Mouse (Mus musculus): ENCODE measurements around the gene Esp4. TPM values are rescaled to one million over a fixed set of nuclear protein-coding genes. Genes with fewer than 3 reads are reported as not detected.
"Not testable (repeated sequence)": the region's sequence is repeated elsewhere in the genome, so short reads cannot be mapped to it uniquely, and the experiment has no call there.

Esp4 gene
- not detected in 2 replicates for polyA plus RNA-seq (2012; rRNA removed)

- Histone ChIP-seq H3K4me3 (ENCODE audit: control insufficient read depth, insufficient read depth, low read length) (no peak within 1 kb of the TSS), H3K4me1 (replicated peaks; ENCODE audit: control insufficient read depth, insufficient read depth, low read length) (no peaks in the 10 kb centered on the region), H3K36me3 (ENCODE audit: control insufficient read depth, insufficient read depth, low read length) (no peaks in the 10 kb centered on the region), H3K27me3 (ENCODE audit: control insufficient read depth, insufficient read depth, low read length) (no peaks in the 10 kb centered on the region), H3K27ac (ENCODE audit: control insufficient read depth, insufficient read depth, low read length) (no peak within 1 kb of the TSS)
- TF ChIP-seq CTCF (IDR thresholded peaks at IDR 0.05; ENCODE audit: borderline replicate concordance, control insufficient read depth, extremely low read depth, insufficient read depth, low read length, poor library complexity) (no peak), POLR2A (IDR thresholded peaks at IDR 0.05; ENCODE audit: control insufficient read depth, extremely low read depth, insufficient read depth, low read length, poor library complexity) (no peak)
- DNase-seq, result no peak
Measured at GRCm38 (mm10) chr17:40598294-40598693, at the start of gene Esp4. Esp4 (plus strand) TSS chr17:40598594.

- H3K27me3 ChIP-seq (ENCODE audit: control insufficient read depth, insufficient read depth, low read length), result no peaks in the 10 kb centered on the region
- no peak for TF ChIP-seq CTCF (IDR thresholded peaks at IDR 0.05; ENCODE audit: borderline replicate concordance, control insufficient read depth, extremely low read depth, insufficient read depth, low read length, poor library complexity)
- TF ChIP-seq POLR2A (IDR thresholded peaks at IDR 0.05; ENCODE audit: control insufficient read depth, extremely low read depth, insufficient read depth, low read length, poor library complexity), result no peak
- H3K36me3 ChIP-seq (ENCODE audit: control insufficient read depth, insufficient read depth, low read length), result no peaks in the 10 kb centered on the region
- WGBS, result 94% methylated on average over 1 of the region's 1 CpGs
- H3K27ac ChIP-seq (ENCODE audit: control insufficient read depth, insufficient read depth, low read length), result no peak overlapping the region
- DNase-seq, result no peak
- no peaks in the 10 kb centered on the region for H3K4me1 ChIP-seq (replicated peaks; ENCODE audit: control insufficient read depth, insufficient read depth, low read length)
- H3K4me3 ChIP-seq (ENCODE audit: control insufficient read depth, insufficient read depth, low read length), result no peak overlapping the region
Measured at GRCm38 (mm10) chr17:40553470-40553869, 44.9 kb upstream of the Esp4 start.

GRCm38 (mm10) chr17:40561207-40561606 is 37.2 kb upstream of the Esp4 start, which contains the start of gene Esp6:
Esp6 (plus strand) TSS chr17:40561507.
- no peaks in the 10 kb centered on the region for H3K36me3 ChIP-seq (ENCODE audit: control insufficient read depth, insufficient read depth, low read length)
- no peak within 1 kb of the TSS for H3K27ac ChIP-seq (ENCODE audit: control insufficient read depth, insufficient read depth, low read length)
- no peaks in the 10 kb centered on the region for H3K27me3 ChIP-seq (ENCODE audit: control insufficient read depth, insufficient read depth, low read length)
- H3K4me3 ChIP-seq (ENCODE audit: control insufficient read depth, insufficient read depth, low read length), result no peak within 1 kb of the TSS
- TF ChIP-seq CTCF (IDR thresholded peaks at IDR 0.05; ENCODE audit: borderline replicate concordance, control insufficient read depth, extremely low read depth, insufficient read depth, low read length, poor library complexity) (no peak), POLR2A (IDR thresholded peaks at IDR 0.05; ENCODE audit: control insufficient read depth, extremely low read depth, insufficient read depth, low read length, poor library complexity) (no peak)
- WGBS, result 94% methylated on average over 5 of the region's 5 CpGs
- no peaks in the 10 kb centered on the region for H3K4me1 ChIP-seq (replicated peaks; ENCODE audit: control insufficient read depth, insufficient read depth, low read length)
- no peak for DNase-seq

- not testable (repeated sequence) for H3K4me3 ChIP-seq (ENCODE audit: control insufficient read depth, insufficient read depth, low read length); H3K27ac ChIP-seq (ENCODE audit: control insufficient read depth, insufficient read depth, low read length); H3K4me1 ChIP-seq (replicated peaks; ENCODE audit: control insufficient read depth, insufficient read depth, low read length); H3K36me3 ChIP-seq (ENCODE audit: control insufficient read depth, insufficient read depth, low read length); DNase-seq; H3K27me3 ChIP-seq (ENCODE audit: control insufficient read depth, insufficient read depth, low read length)
- 58% methylated on average over 6 of the region's 6 CpGs for WGBS
Measured at GRCm38 (mm10) chr17:40583906-40584305, 14.5 kb upstream of the Esp4 start.

GRCm38 (mm10) chr17:40591297-40591696 is 7.1 kb upstream of the Esp4 start:
- Histone ChIP-seq H3K27me3 (ENCODE audit: control insufficient read depth, insufficient read depth, low read length) (no peaks in the 10 kb centered on the region), H3K4me3 (ENCODE audit: control insufficient read depth, insufficient read depth, low read length) (no peak overlapping the region), H3K4me1 (replicated peaks; ENCODE audit: control insufficient read depth, insufficient read depth, low read length) (no peaks in the 10 kb centered on the region), H3K36me3 (ENCODE audit: control insufficient read depth, insufficient read depth, low read length) (no peaks in the 10 kb centered on the region), H3K27ac (ENCODE audit: control insufficient read depth, insufficient read depth, low read length) (no peak overlapping the region)
- no peak for DNase-seq
- TF ChIP-seq POLR2A (IDR thresholded peaks at IDR 0.05; ENCODE audit: control insufficient read depth, extremely low read depth, insufficient read depth, low read length, poor library complexity), result no peak

GRCm38 (mm10) chr17:40631775-40632174 is 33.4 kb downstream of the Esp4 start, which contains the start of gene Esp3:
Esp3 (plus strand) TSS chr17:40632075.
- 97% methylated on average over 1 of the region's 1 CpGs for WGBS
- not testable (repeated sequence) for H3K27ac ChIP-seq (ENCODE audit: control insufficient read depth, insufficient read depth, low read length); H3K27me3 ChIP-seq (ENCODE audit: control insufficient read depth, insufficient read depth, low read length); DNase-seq; H3K4me3 ChIP-seq (ENCODE audit: control insufficient read depth, insufficient read depth, low read length); H3K36me3 ChIP-seq (ENCODE audit: control insufficient read depth, insufficient read depth, low read length); H3K4me1 ChIP-seq (replicated peaks; ENCODE audit: control insufficient read depth, insufficient read depth, low read length)

Other genes starting within 250 kb of the Esp4 start
- gene Esp8, start 78.6 kb upstream of the Esp4 start, polyA plus RNA-seq (2012; rRNA removed), result not detected in 2 replicates
- gene Esp6, start 37.1 kb upstream of the Esp4 start, polyA plus RNA-seq (2012; rRNA removed), result not detected in 2 replicates
- gene Esp3, start 33.5 kb downstream of the Esp4 start, polyA plus RNA-seq (2012; rRNA removed), result not detected in 2 replicates
- not detected in 2 replicates for gene Esp1, start 128.5 kb downstream of the Esp4 start, polyA plus RNA-seq (2012; rRNA removed)
- 0.47 TPM in 1 of 2 replicates, not detected in the other for gene Crisp2, start 208.4 kb downstream of the Esp4 start, polyA plus RNA-seq (2012; rRNA removed)
- gene Rhag, start 212.5 kb downstream of the Esp4 start, polyA plus RNA-seq (2012; rRNA removed), result not detected in 2 replicates